Mouse (Mus musculus) liver, embryonic 14.5 days (tissue): ENCODE measurements at regions not wholly inside any gene's neighbourhood (a gene's known extent, or its start where the extent isn't known, plus 50 kb on each side); places are given as distances from the start of the nearest gene placed in this dataset.

Source experiments
- CTCF ChIP-seq: IDR thresholded peaks from 2 replicates; pipeline ENCODE4 v1.5.1; 2016; ENCODE audit warnings: antibody characterized with exemption, low read depth, control low read depth
- EP300 ChIP-seq: IDR thresholded peaks from 2 replicates; pipeline ENCODE4 v1.6.1; 2016; ENCODE audit warnings: antibody characterized with exemption, low read depth

DNA sequence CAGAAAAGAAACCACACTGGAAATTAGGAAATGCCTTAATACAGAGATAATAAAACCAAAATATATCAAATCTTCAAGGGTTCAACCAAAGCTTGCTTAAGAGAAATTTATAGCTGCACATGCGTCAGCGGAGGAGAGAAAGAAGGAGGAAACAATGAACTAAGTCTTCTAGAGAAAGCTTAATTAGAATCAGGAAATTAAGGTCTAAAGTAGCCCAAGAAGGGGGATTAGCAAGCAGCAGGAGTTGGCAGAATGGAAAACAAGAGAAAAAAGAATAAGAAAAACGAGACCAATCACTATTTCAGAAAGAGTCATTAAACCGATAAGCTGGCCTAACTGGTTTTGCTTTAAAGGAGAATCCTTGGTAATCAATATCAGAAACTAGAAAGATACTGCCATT is 119.4 kb upstream of the Irf2bp2 start:
- no peak for TF ChIP-seq CTCF
- TF ChIP-seq EP300 = no peak
